Mouse (Mus musculus) embryonic stem cell, embryonic (primary cell): ENCODE data around the gene Sprr2a2.
"Not testable (repeated sequence)": the region's sequence is repeated elsewhere in the genome, so short reads cannot be mapped to it uniquely, and the experiment has no call there.

Source experiments
- CTCF ChIA-PET, 4 experiments: fragments of 300-600 bp in 2 of 4; fragments of 350-600 bp in 2 of 4; sonication (Branson Sonifier 250); formaldehyde crosslinking; loops; one replicate each; lab custom pipeline; 2022; ENCODE audit warnings: inconsistent platforms in 2 of 4; lab: Charles Lee
- POLR2A ChIA-PET, 4 experiments: fragments of 300-600 bp in 2 of 4; fragments of 350-600 bp in 2 of 4; sonication (Branson Sonifier 250); formaldehyde crosslinking; loops; one replicate each; lab custom pipeline; 2022; ENCODE audit warnings: antibody characterized with exemption in 4 of 4, inconsistent platforms in 1 of 4; lab: Charles Lee

The Sprr2a2 gene

GRCm38 (mm10) chr3:92215569-92215968 is at the start of gene Sprr2a2, which contains the start of gene Sprr2a1:
TSS of gene Sprr2a2 (plus strand) at chr3:92215920.
TSS of gene Sprr2a1 (plus strand) at chr3:92215799.
- CTCF ChIA-PET, POLR2A ChIA-PET: not testable (repeated sequence)

GRCm38 (mm10) chr3:92169847-92170246 is 45.9 kb upstream of the Sprr2a2 start:
- POLR2A ChIA-PET = no interaction called here
- CTCF ChIA-PET = no interaction called here

GRCm38 (mm10) chr3:92176880-92177279 is 38.8 kb upstream of the Sprr2a2 start:
- ChIA-PET CTCF (no interaction called here), POLR2A (no interaction called here)

- POLR2A ChIA-PET = no interaction called here
- CTCF ChIA-PET = no interaction called here
These were observed 20.1 kb upstream of the Sprr2a2 start for GRCm38 (mm10) chr3:92195512-92196200.

- CTCF ChIA-PET, POLR2A ChIA-PET: not testable (repeated sequence)
These were observed 4.4 kb upstream of the Sprr2a2 start for GRCm38 (mm10) chr3:92211133-92211925.

- CTCF ChIA-PET, POLR2A ChIA-PET: not testable (repeated sequence)
These were observed 3.7 kb upstream of the Sprr2a2 start for GRCm38 (mm10) chr3:92212059-92212458.

GRCm38 (mm10) chr3:92213651-92214050 is 2.1 kb upstream of the Sprr2a2 start:
- POLR2A ChIA-PET = not testable (repeated sequence)

GRCm38 (mm10) chr3:92219031-92219430 is 3.3 kb downstream of the Sprr2a2 start:
- CTCF ChIA-PET, POLR2A ChIA-PET: not testable (repeated sequence)

More at GRCm38 (mm10) chr3:92213651-92214050, 2.1 kb upstream of the Sprr2a2 start:
- CTCF ChIA-PET = not testable (repeated sequence)

GRCm38 (mm10) chr3:92223708-92224107 is 8.0 kb downstream of the Sprr2a2 start:
- CTCF ChIA-PET, POLR2A ChIA-PET: not testable (repeated sequence)

- CTCF ChIA-PET, POLR2A ChIA-PET: not testable (repeated sequence)
These were observed 11.7 kb downstream of the Sprr2a2 start for GRCm38 (mm10) chr3:92227410-92227809.

GRCm38 (mm10) chr3:92236463-92237189 is 20.9 kb downstream of the Sprr2a2 start:
- CTCF ChIA-PET, POLR2A ChIA-PET: not testable (repeated sequence)

- POLR2A ChIA-PET, CTCF ChIA-PET: not testable (repeated sequence)
These were observed 23.0 kb downstream of the Sprr2a2 start for GRCm38 (mm10) chr3:92238736-92239135.

GRCm38 (mm10) chr3:92239197-92239596 is 23.5 kb downstream of the Sprr2a2 start:
- POLR2A ChIA-PET, CTCF ChIA-PET: not testable (repeated sequence)

GRCm38 (mm10) chr3:92244833-92245232 is 29.1 kb downstream of the Sprr2a2 start:
- POLR2A ChIA-PET, CTCF ChIA-PET: not testable (repeated sequence)

GRCm38 (mm10) chr3:92246245-92246644 is 30.5 kb downstream of the Sprr2a2 start:
- CTCF ChIA-PET, POLR2A ChIA-PET: not testable (repeated sequence)

- POLR2A ChIA-PET, CTCF ChIA-PET: not testable (repeated sequence)
These were observed 32.8 kb downstream of the Sprr2a2 start for GRCm38 (mm10) chr3:92248494-92248893.

- POLR2A ChIA-PET, CTCF ChIA-PET: not testable (repeated sequence)
These were observed 34.7 kb downstream of the Sprr2a2 start for GRCm38 (mm10) chr3:92250450-92250849.

GRCm38 (mm10) chr3:92253860-92254259 is 38.1 kb downstream of the Sprr2a2 start:
- POLR2A ChIA-PET, CTCF ChIA-PET: not testable (repeated sequence)

GRCm38 (mm10) chr3:92258526-92258925 is 42.8 kb downstream of the Sprr2a2 start:
- POLR2A ChIA-PET, CTCF ChIA-PET: not testable (repeated sequence)

- POLR2A ChIA-PET = not testable (repeated sequence)
These were observed 47.7 kb downstream of the Sprr2a2 start for GRCm38 (mm10) chr3:92263462-92263861.

More at GRCm38 (mm10) chr3:92263462-92263861, 47.7 kb downstream of the Sprr2a2 start:
- CTCF ChIA-PET = not testable (repeated sequence)
